Mouse (Mus musculus) embryonic facial prominence, embryonic 15.5 days (tissue): ENCODE results near the gene Cks1b. TPM values are rescaled to one million over a fixed set of nuclear protein-coding genes. Genes with fewer than 3 reads are reported as not detected.

Experiments used
- ATAC-seq: fragments of 200-750 bp; cut with Nextera tagmentation; 2 replicates; pipeline ENCODE4 v1.8.0; 2017; ENCODE audit warnings: low read depth, moderate TSS enrichment; ENCODE audit not compliant: insufficient number of reproducible peaks, low FRiP score, low TSS enrichment
- H3K27ac ChIP-seq: fragments of 300-500 bp; sonication (generic); replicated peaks from 2 replicates; pipeline ENCODE4 v1.5.1; 2015; ENCODE audit warnings: mild to moderate bottlenecking, inconsistent platforms
- H3K27me3 ChIP-seq: fragments of 300-500 bp; sonication (generic); 2 replicates; pipeline ENCODE4 v1.6.1; 2015; ENCODE audit warnings: inconsistent platforms
- H3K36me3 ChIP-seq: fragments of 300-500 bp; sonication (generic); 2 replicates; pipeline ENCODE4 v1.6.1; 2015; ENCODE audit warnings: mild to moderate bottlenecking, inconsistent platforms
- H3K4me1 ChIP-seq: fragments of 300-500 bp; sonication (generic); 2 replicates; pipeline ENCODE4 v1.6.1; 2015; ENCODE audit warnings: inconsistent platforms
- H3K4me2 ChIP-seq: fragments of 300-500 bp; sonication (generic); replicated peaks from 2 replicates; pipeline ENCODE4 v1.6.1; 2015; ENCODE audit warnings: mild to moderate bottlenecking, inconsistent platforms
- H3K4me3 ChIP-seq: fragments of 300-500 bp; sonication (generic); replicated peaks from 2 replicates; pipeline ENCODE4 v1.5.1; 2015; ENCODE audit warnings: mild to moderate bottlenecking, inconsistent platforms
- H3K9ac ChIP-seq: fragments of 300-500 bp; sonication (generic); 2 replicates; pipeline ENCODE4 v1.6.1; 2015; ENCODE audit warnings: inconsistent platforms
- H3K9me3 ChIP-seq: fragments of 300-500 bp; sonication (generic); replicated peaks from 2 replicates; pipeline ENCODE4 v1.6.1; 2016; ENCODE audit warnings: inconsistent platforms
- WGBS: fragments of 180-500 bp; shearing (Covaris S2); methylation state at CpG from one replicate; pipeline ENCODE4 v1.1.7; 2015; 5-methylcytosine and 5-hydroxymethylcytosine counted together
- polyA plus RNA-seq: library from polyadenylated mRNA; unstranded; fragments of >200 nt; fragmentation: Nextera tagmentation; extraction: Ambion mirVana; gene quantifications from 2 replicates; pipeline ENCODE4 v1.2.1, GENCODE M21; 2015

The Cks1b gene
- polyA plus RNA-seq, 1 experiment from 2014 or later = 342 TPM

GRCm38 (mm10) chr3:89394006-89394893 lies 23.9 kb downstream of the Cks1b start, which contains the start of gene Zbtb7b:
Gene Zbtb7b, minus strand, starts transcription at chr3:89394776.
- WGBS = under 1% methylated on average over 39 of the region's 42 CpGs

GRCm38 (mm10) chr3:89393605-89394004 lies 24.6 kb downstream of the Cks1b start:
- Histone ChIP-seq H3K27me3 (no peaks in the 10 kb centered on the region), H3K4me2 (peak overlapping the region; percentile 98), H3K27ac (peak overlapping the region; percentile 93), H3K9ac (peak overlapping the region; percentile 55), H3K36me3 (no peaks in the 10 kb centered on the region), H3K4me3 (peak overlapping the region; percentile 58), H3K9me3 (no peaks in the 10 kb centered on the region), H3K4me1 (peaks cover 71% of the 10 kb centered on the region)
- peak; percentile 95 for ATAC-seq
- under 1% methylated on average over 15 of the region's 15 CpGs for WGBS

More at GRCm38 (mm10) chr3:89394006-89394893, 23.9 kb downstream of the Cks1b start, which contains the start of gene Zbtb7b:
- Histone ChIP-seq H3K4me3 (peak within 1 kb of the TSS; percentile 58), H3K4me2 (peak within 1 kb of the TSS; percentile 98), H3K9me3 (no peaks in the 10 kb centered on the region), H3K27ac (peak within 1 kb of the TSS; percentile 93), H3K4me1 (peaks cover 69% of the 10 kb centered on the region), H3K36me3 (no peaks in the 10 kb centered on the region), H3K9ac (peak within 1 kb of the TSS; percentile 55), H3K27me3 (no peaks in the 10 kb centered on the region)
- peak; percentile 43 for ATAC-seq

- H3K4me1 ChIP-seq = peaks cover 78% of the 10 kb centered on the region
- H3K36me3 ChIP-seq = no peaks in the 10 kb centered on the region
- H3K9ac ChIP-seq = peak overlapping the region; percentile 44
Observed at GRCm38 (mm10) chr3:89392871-89393311, 25.3 kb downstream of the Cks1b start.

GRCm38 (mm10) chr3:89391663-89392511 lies 26.3 kb downstream of the Cks1b start:
- under 1% methylated on average over 56 of the region's 56 CpGs for WGBS
- no peaks in the 10 kb centered on the region for H3K9me3 ChIP-seq
- H3K27me3 ChIP-seq = no peaks in the 10 kb centered on the region
- peak overlapping the region; percentile 44 for H3K9ac ChIP-seq
- peak overlapping the region; percentile 85 for H3K27ac ChIP-seq
- ATAC-seq = no peak
- peak overlapping the region; percentile 58 for H3K4me3 ChIP-seq
- H3K4me1 ChIP-seq = peaks cover 87% of the 10 kb centered on the region
- no peaks in the 10 kb centered on the region for H3K36me3 ChIP-seq
- H3K4me2 ChIP-seq = peak overlapping the region; percentile 98

More at GRCm38 (mm10) chr3:89392871-89393311, 25.3 kb downstream of the Cks1b start:
- Histone ChIP-seq H3K9me3 (no peaks in the 10 kb centered on the region), H3K27me3 (no peaks in the 10 kb centered on the region), H3K4me3 (peak overlapping the region; percentile 58), H3K27ac (peak overlapping the region; percentile 85), H3K4me2 (peak overlapping the region; percentile 98)
- ATAC-seq = no peak
- WGBS = 0% methylated on average over 13 of the region's 24 CpGs

- Histone ChIP-seq H3K9me3 (no peaks in the 10 kb centered on the region), H3K9ac (no peak overlapping the region; the same call in 1 of the 2 replicates), H3K4me3 (peak overlapping the region; percentile 58), H3K4me2 (peak overlapping the region; percentile 98), H3K27me3 (no peaks in the 10 kb centered on the region), H3K27ac (peak overlapping the region; percentile 85), H3K4me1 (peaks cover 85% of the 10 kb centered on the region), H3K36me3 (no peaks in the 10 kb centered on the region)
- ATAC-seq = no peak
- WGBS = 11% methylated on average over 19 of the region's 19 CpGs
Observed at GRCm38 (mm10) chr3:89390699-89391662, 27.2 kb downstream of the Cks1b start.

- Histone ChIP-seq H3K36me3 (no peaks in the 10 kb centered on the region), H3K9ac (no peak overlapping the region), H3K4me2 (peak overlapping the region; percentile 98), H3K4me3 (peak overlapping the region; percentile 58), H3K4me1 (peaks cover 85% of the 10 kb centered on the region), H3K27ac (peak overlapping the region; percentile 44), H3K9me3 (no peaks in the 10 kb centered on the region), H3K27me3 (no peaks in the 10 kb centered on the region)
- no peak for ATAC-seq
- 40% methylated on average over 5 of the region's 5 CpGs for WGBS
Observed at GRCm38 (mm10) chr3:89390111-89390515, 28.1 kb downstream of the Cks1b start.

- Histone ChIP-seq H3K4me3 (no peak overlapping the region), H3K4me1 (peaks cover 85% of the 10 kb centered on the region), H3K27me3 (no peaks in the 10 kb centered on the region), H3K4me2 (no peak overlapping the region), H3K27ac (peak overlapping the region; percentile 58; the same call in 1 of the 2 replicates), H3K9me3 (no peaks in the 10 kb centered on the region), H3K36me3 (no peaks in the 10 kb centered on the region), H3K9ac (no peak overlapping the region)
- no peak for ATAC-seq
- 52% methylated on average over 6 of the region's 6 CpGs for WGBS
Observed at GRCm38 (mm10) chr3:89388901-89389740, 29.1 kb downstream of the Cks1b start.

- no peaks in the 10 kb centered on the region for H3K9me3 ChIP-seq
- WGBS = 58% methylated on average over 11 of the region's 11 CpGs
- H3K4me1 ChIP-seq = peaks cover 81% of the 10 kb centered on the region
- H3K9ac ChIP-seq = no peak overlapping the region
- no peak overlapping the region for H3K4me3 ChIP-seq
- H3K27me3 ChIP-seq = no peaks in the 10 kb centered on the region
- peak overlapping the region; percentile 58 for H3K27ac ChIP-seq
- peak overlapping the region; percentile 27 for H3K4me2 ChIP-seq
- ATAC-seq = no peak
- no peaks in the 10 kb centered on the region for H3K36me3 ChIP-seq
Observed at GRCm38 (mm10) chr3:89388134-89388881, 29.9 kb downstream of the Cks1b start.

- 55% methylated on average over 11 of the region's 11 CpGs for WGBS
- Histone ChIP-seq H3K27me3 (no peaks in the 10 kb centered on the region), H3K9ac (no peak overlapping the region), H3K4me3 (peak overlapping the region; percentile 19; the same call in 1 of the 2 replicates), H3K27ac (peak overlapping the region; percentile 58), H3K4me1 (peaks cover 77% of the 10 kb centered on the region), H3K36me3 (no peaks in the 10 kb centered on the region), H3K9me3 (no peaks in the 10 kb centered on the region), H3K4me2 (peak overlapping the region; percentile 27)
- ATAC-seq = 0 out of 2 replicates have a peak, but pooled peaks have one; percentile 2
Observed at GRCm38 (mm10) chr3:89387632-89388031, 30.6 kb downstream of the Cks1b start.
